Mouse (Mus musculus): ENCODE measurements at regions not wholly inside any gene's neighbourhood (a gene's known extent, or its start where the extent isn't known, plus 50 kb on each side); places are given as distances from the start of the nearest gene placed in this dataset.

DNA sequence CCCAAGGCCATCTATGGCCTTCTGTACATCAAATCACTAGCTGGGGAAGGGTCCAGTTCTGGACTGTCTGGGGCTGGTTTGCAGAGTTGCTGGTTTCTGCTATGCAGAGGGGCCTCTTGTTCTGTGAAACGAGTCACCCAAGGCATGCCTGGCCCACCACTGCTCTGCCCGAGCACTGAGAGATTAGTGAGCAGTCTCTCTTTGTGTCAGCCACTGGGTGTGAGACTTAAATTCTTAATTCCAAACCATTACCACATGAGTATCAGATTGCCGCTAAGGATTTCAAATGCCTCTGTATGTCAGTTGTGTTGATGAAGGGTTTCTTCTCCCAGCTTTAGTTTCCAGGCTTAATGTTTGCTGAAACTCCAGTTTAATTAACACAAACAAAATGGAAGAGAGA, 91.9 kb downstream of the Ehf start:
- TF ChIP-seq MEF2A (IDR thresholded peaks at IDR 0.05; ENCODE audit: borderline replicate concordance, low read depth, low read length) = no peak
- no peak for TF ChIP-seq CTCF (conservative IDR thresholded peaks at IDR 0.05 in 1 of 2, IDR thresholded peaks at IDR 0.05 in 1 of 2; ENCODE audit: low read depth in 2 of 2, low read length in 2 of 2)
- no peak for TF ChIP-seq E2F4 (IDR thresholded peaks at IDR 0.05; ENCODE audit: insufficient replicate concordance, low read depth, low read length)
- TF ChIP-seq JUN (IDR thresholded peaks at IDR 0.05; ENCODE audit: insufficient read depth, low read depth, low read length) = no peak
- no peak for TF ChIP-seq ZNF384 (IDR thresholded peaks at IDR 0.05; ENCODE audit: low read depth, low read length)
- TF ChIP-seq MAX (IDR thresholded peaks at IDR 0.05; ENCODE audit: low read length) = no peak
- no peak for TF ChIP-seq EP300 (IDR thresholded peaks at IDR 0.05; ENCODE audit: low read length)
- no peak for TF ChIP-seq CHD2 (IDR thresholded peaks at IDR 0.05; ENCODE audit: low read length)
- TF ChIP-seq ZC3H11A (IDR thresholded peaks at IDR 0.05; ENCODE audit: low read depth, low read length) = no peak
- no peak for TF ChIP-seq USF2 (conservative IDR thresholded peaks at IDR 0.05; ENCODE audit: low read depth, low read length)

Data from CH12.LX (cell line).